In genomic region chr13:60897328-60897727, GRCm38 (mm10) we compare ENCODE assay signal across 8 mouse cellular contexts. TPM values are rescaled to one million over a fixed set of nuclear protein-coding genes. Genes with fewer than 3 reads are reported as not detected.
DNase-seq lines count a peak whose midpoint lies in the region; ATAC-seq and TF ChIP-seq lines count a peak whose summit lies in the region.

Ctla2b (minus strand) TSS chr13:60897447.

- no peaks in the 10 kb centered on the region for H3K36me3 ChIP-seq in kidney, postnatal 0 days (ENCODE audit: insufficient read depth, low read length)
- H3K36me3 ChIP-seq in midbrain, embryonic 14.5 days (ENCODE audit: control insufficient read depth, insufficient read depth, low read length) = no peaks in the 10 kb centered on the region

- TF ChIP-seq CTCF in left cerebral cortex, adult 2 months (IDR thresholded peaks at IDR 0.05) = no peak
- no peak for TF ChIP-seq CTCF in kidney, postnatal 0 days (IDR thresholded peaks at IDR 0.05; ENCODE audit: low read depth)

- no peak within 1 kb of the TSS for H3K4me3 ChIP-seq in left cerebral cortex, adult 2 months
- H3K4me3 ChIP-seq in kidney, postnatal 0 days (replicated peaks; ENCODE audit: low read depth, low read length) = no peak within 1 kb of the TSS
- no peak within 1 kb of the TSS for H3K4me3 ChIP-seq in midbrain, embryonic 14.5 days (replicated peaks; ENCODE audit: low read depth, low read length)

- WGBS in kidney, postnatal 0 days = 54% methylated on average over 3 of the region's 3 CpGs
- 94% methylated on average over 3 of the region's 3 CpGs for WGBS in midbrain, embryonic 14.5 days

- 0 out of 2 replicates have a peak within 1 kb of the TSS, but pooled peaks have one; percentile 24 for H3K27ac ChIP-seq in left cerebral cortex, adult 2 months
- no peak within 1 kb of the TSS for H3K27ac ChIP-seq in kidney, postnatal 0 days
- no peak within 1 kb of the TSS for H3K27ac ChIP-seq in midbrain, embryonic 14.5 days (replicated peaks; ENCODE audit: low read depth, low read length)

- no peaks in the 10 kb centered on the region for H3K9me3 ChIP-seq in kidney, postnatal 0 days (replicated peaks; ENCODE audit: low read length)
- H3K9me3 ChIP-seq in midbrain, embryonic 14.5 days (ENCODE audit: control insufficient read depth, low read length) = 0 out of 2 replicates have a peak, but pooled peaks cover 4% of the 10 kb centered on the region

- DNase-seq in left cerebral cortex, adult 2 months (ENCODE audit: extremely low spot score in 1 of 2, low spot score in 2 of 2) = no peak
- DNase-seq in left cerebral cortex, postnatal 4 days = no peak
- peak; percentile 44 for DNase-seq in adrenal gland, postnatal 10 days
- DNase-seq in heart, adult 8-10 months (ENCODE audit: low spot score) = peak; percentile 86
- peak; percentile 26 for DNase-seq in kidney, postnatal 0 days (ENCODE audit: low spot score)
- peak; percentile 63 to 83 for DNase-seq in lung, postnatal 4 days
- DNase-seq in midbrain, embryonic 14.5 days = no peak

- intact Hi-C loops in left cerebral cortex, adult 2 months (cut with DNase I) = no loop called here
- intact Hi-C loops in left cerebral cortex, postnatal 4 days (cut with DNase I) = no loop called here

- ATAC-seq in kidney, postnatal 0 days (replicated peaks; ENCODE audit: low FRiP score, low read depth) = no peak; the same call in 1 of the 2 replicates
- ATAC-seq in midbrain, embryonic 14.5 days (ENCODE audit: low FRiP score, low TSS enrichment) = no peak
- no peak for ATAC-seq in erythroblast, adult 5-6 weeks (replicated peaks; ENCODE audit: low FRiP score, poor library complexity, severe bottlenecking)

- no peaks in the 10 kb centered on the region for H3K27me3 ChIP-seq in kidney, postnatal 0 days (ENCODE audit: insufficient read depth, low read length)
- H3K27me3 ChIP-seq in midbrain, embryonic 14.5 days (ENCODE audit: control insufficient read depth, insufficient read depth, low read length) = no peaks in the 10 kb centered on the region

- no peak within 1 kb of the TSS for H3K4me2 ChIP-seq in kidney, postnatal 0 days (ENCODE audit: low read length)
- no peak within 1 kb of the TSS for H3K4me2 ChIP-seq in midbrain, embryonic 14.5 days (ENCODE audit: low read length)

- H3K9ac ChIP-seq in kidney, postnatal 0 days (ENCODE audit: low read depth, low read length) = no peak within 1 kb of the TSS
- H3K9ac ChIP-seq in midbrain, embryonic 14.5 days (replicated peaks; ENCODE audit: low read length) = no peak within 1 kb of the TSS

- no peaks in the 10 kb centered on the region for H3K4me1 ChIP-seq in kidney, postnatal 0 days (replicated peaks; ENCODE audit: insufficient read depth, low read length)
- no peaks in the 10 kb centered on the region for H3K4me1 ChIP-seq in midbrain, embryonic 14.5 days (ENCODE audit: control insufficient read depth, insufficient read depth, low read length)

RNA-seq across cellular contexts. Expression of gene Ctla2b, which starts in this region (rescaled TPM):
- 1 to 10 TPM; 1.7 to 3.5 TPM for total RNA-seq in left cerebral cortex, adult 2 months (2021)
- total RNA-seq in left cerebral cortex, postnatal 4 days (2021) = 1 to 10 TPM in 1 of 2 experiments, not detected in 1; 2.1 TPM
- 10 to 100 TPM in 1 of 2 experiments, 1 to 10 TPM in 1; 5.2 to 11.0 TPM for total RNA-seq in adrenal gland, postnatal 10 days (2021)
- 10 to 100 TPM in 1 of 4 experiments, 1 to 10 TPM in 3; 4.5 to 11.0 (median 6.1) TPM for total RNA-seq in heart, adult 8-10 months (2022)
- 3.6 and 4.8 TPM in 2 replicates for polyA plus RNA-seq in kidney, postnatal 0 days (2015; fragmentation: Nextera tagmentation; extraction: Ambion mirVana)
- polyA plus RNA-seq in midbrain, embryonic 14.5 days (2014; fragmentation: Nextera tagmentation; extraction: Ambion mirVana) = 1.2 and 2.4 TPM in 2 replicates
- total RNA-seq in erythroblast, adult 5-6 weeks (2015; ENCODE audit: low replicate concordance) = 5.4 TPM in 1 of 2 replicates, not detected in the other
- 0.43 TPM in 1 of 2 replicates, not detected in the other for total RNA-seq in erythroblast, adult 5-6 weeks (2017; ENCODE audit: low replicate concordance)

Comparison
In these comparisons a context has a peak if more than half of its experiments do, and no peak if none do; other contexts are left out.
1. DNase-seq: peak in adrenal gland, postnatal 10 days (single experiment), heart, adult 8-10 months (single experiment), kidney, postnatal 0 days (single experiment) and lung, postnatal 4 days (2 of 2); none in left cerebral cortex, adult 2 months (0 of 2), left cerebral cortex, postnatal 4 days (single experiment) and midbrain, embryonic 14.5 days (single experiment).